ENCODE assay signal across 23 mouse cellular contexts in genomic region chr8:121088281-121088680, GRCm38 (mm10). TPM values are rescaled to one million over a fixed set of nuclear protein-coding genes. Genes with fewer than 3 reads are reported as not detected.
A peak's percentile ranks its signal among the peaks of the same experiment; 100 is the strongest.
DNase-seq lines count a peak whose midpoint lies in the region; ATAC-seq and TF ChIP-seq lines count a peak whose summit lies in the region.
"Had no signal": no experiment of that assay in that cellular context is flagged by ENCODE, and none has a peak within 500 bp of the region (broad histone marks: within the 10 kb centered on the region; RNA-seq: fewer than 3 reads in every experiment).

No protein-coding gene starts in this region.

- DNase-seq in embryo, embryonic 10.5 days (ENCODE audit: low spot score), result peak; percentile 44
- DNase-seq in embryo, embryonic 10 days (ENCODE audit: low spot score), result no peak
- DNase-seq in lung, embryonic 14.5 days, result no peak
- no peak for DNase-seq in lung, postnatal 36 days
- DNase-seq in liver, embryonic 13.5 days, result no peak
- DNase-seq in gastrocnemius, adult 8-10 months (ENCODE audit: low spot score in 2 of 2), result no peak
- no peak for DNase-seq in urinary bladder, postnatal 4 days (ENCODE audit: low spot score in 2 of 2)
- DNase-seq: cerebellum, adult 9-10 months; embryo, embryonic 11 days; heart, adult 18-20 months; heart, postnatal 10 days; kidney, adult 8-10 months; kidney, postnatal 25 days; layer of hippocampus, adult 9-11 months; right cerebral cortex, postnatal 25 days had no signal

- peaks cover 75% of the 10 kb centered on the region for H3K27me3 ChIP-seq in lung, embryonic 14.5 days (ENCODE audit: insufficient read depth, low read length)
- H3K27me3 ChIP-seq in embryonic facial prominence, embryonic 12.5 days, result peaks cover 84% of the 10 kb centered on the region
- peaks cover 98% of the 10 kb centered on the region for H3K27me3 ChIP-seq in liver, embryonic 13.5 days

- peak overlapping the region; percentile 76 for H3K4me3 ChIP-seq in lung, embryonic 14.5 days (ENCODE audit: low read depth, low read length)
- H3K4me3 ChIP-seq in embryonic facial prominence, embryonic 12.5 days, result peak overlapping the region; percentile 29
- 0 out of 2 replicates have a peak overlapping the region, but pooled peaks have one; percentile 1 for H3K4me3 ChIP-seq in liver, embryonic 13.5 days (replicated peaks)
- H3K4me3 ChIP-seq: forebrain, embryonic 15.5 days; hindbrain, embryonic 15.5 days had no signal

- no peak for ATAC-seq in lung, embryonic 14.5 days (ENCODE audit: insufficient read depth)
- no peak for ATAC-seq in embryonic facial prominence, embryonic 12.5 days (ENCODE audit: insufficient number of reproducible peaks, insufficient read depth, low FRiP score, low TSS enrichment)
- ATAC-seq in liver, embryonic 13.5 days (ENCODE audit: low read depth), result no peak
- ATAC-seq: CD4-positive, CD25-positive, alpha-beta regulatory T cell, adult 4 months; forebrain, embryonic 15.5 days; midbrain, embryonic 16.5 days had no signal

- H3K36me3 ChIP-seq in lung, embryonic 14.5 days (ENCODE audit: insufficient read depth), result peaks cover 44% of the 10 kb centered on the region
- H3K36me3 ChIP-seq in embryonic facial prominence, embryonic 12.5 days, result no peaks in the 10 kb centered on the region
- H3K36me3 ChIP-seq in liver, embryonic 13.5 days, result no peaks in the 10 kb centered on the region
- H3K36me3 ChIP-seq: forebrain, embryonic 15.5 days; G1E; hindbrain, embryonic 15.5 days had no signal

- peak overlapping the region; percentile 84 for H3K4me2 ChIP-seq in lung, embryonic 14.5 days
- H3K4me2 ChIP-seq in embryonic facial prominence, embryonic 12.5 days (replicated peaks), result peak overlapping the region; percentile 42
- H3K4me2 ChIP-seq in liver, embryonic 13.5 days, result no peak overlapping the region
- H3K4me2 ChIP-seq: forebrain, embryonic 15.5 days; hindbrain, embryonic 15.5 days had no signal

- H3K9me3 ChIP-seq in lung, embryonic 14.5 days (ENCODE audit: low read depth, low read length), result no peaks in the 10 kb centered on the region
- H3K9me3 ChIP-seq in embryonic facial prominence, embryonic 12.5 days, result no peaks in the 10 kb centered on the region
- H3K9me3 ChIP-seq in liver, embryonic 13.5 days (replicated peaks), result no peaks in the 10 kb centered on the region
- H3K9me3 ChIP-seq: forebrain, embryonic 15.5 days; hindbrain, embryonic 15.5 days had no signal

- H3K9ac ChIP-seq in lung, embryonic 14.5 days, result peak overlapping the region; percentile 87
- no peak overlapping the region for H3K9ac ChIP-seq in embryonic facial prominence, embryonic 12.5 days
- no peak overlapping the region for H3K9ac ChIP-seq in liver, embryonic 13.5 days
- H3K9ac ChIP-seq: forebrain, embryonic 15.5 days; hindbrain, embryonic 15.5 days had no signal

- TF ChIP-seq CTCF in lung, embryonic 14.5 days (IDR thresholded peaks at IDR 0.05; ENCODE audit: low read depth), result no peak

- peaks cover 8% of the 10 kb centered on the region for H3K4me1 ChIP-seq in lung, embryonic 14.5 days (ENCODE audit: insufficient read depth)
- H3K4me1 ChIP-seq in embryonic facial prominence, embryonic 12.5 days, result peaks cover 22% of the 10 kb centered on the region
- peaks cover 6% of the 10 kb centered on the region; the same call in 1 of the 2 replicates for H3K4me1 ChIP-seq in liver, embryonic 13.5 days (replicated peaks)

- WGBS in lung, embryonic 14.5 days, result 5% methylated on average over 8 of the region's 8 CpGs
- 4% methylated on average over 8 of the region's 8 CpGs for WGBS in embryonic facial prominence, embryonic 12.5 days
- 22% methylated on average over 8 of the region's 8 CpGs for WGBS in liver, embryonic 13.5 days (ENCODE audit: insufficient replicate concordance)

- peak overlapping the region; percentile 55; the same call in 1 of the 2 replicates for H3K27ac ChIP-seq in lung, embryonic 14.5 days (ENCODE audit: low read depth)
- no peak overlapping the region for H3K27ac ChIP-seq in embryonic facial prominence, embryonic 12.5 days
- H3K27ac ChIP-seq in liver, embryonic 13.5 days, result no peak overlapping the region
- H3K27ac ChIP-seq: forebrain, embryonic 15.5 days; hindbrain, embryonic 15.5 days had no signal

RNA-seq across cellular contexts. Expression of gene Foxf1, which starts 4.1 kb away (rescaled TPM):
- 167 and 180 TPM in 2 replicates for polyA plus RNA-seq in lung, embryonic 14.5 days (2014; fragmentation: Nextera tagmentation; extraction: Ambion mirVana)
- polyA plus RNA-seq in embryonic facial prominence, embryonic 12.5 days (2016; fragmentation: Nextera tagmentation; extraction: Ambion mirVana), result 35.0 and 35.9 TPM in 2 replicates
- polyA plus RNA-seq in liver, embryonic 13.5 days (2015; fragmentation: Nextera tagmentation; extraction: Ambion mirVana), result 5.6 and 5.9 TPM in 2 replicates
- under 1 TPM in 1 of 4 experiments, not detected in 3; 0.10 TPM for total RNA-seq in gastrocnemius, adult 8-10 months (2022)
- total RNA-seq: megakaryocyte, adult 5-6 weeks had no signal
- polyA plus RNA-seq: G1E had no signal

RNA-seq across cellular contexts. Expression of gene Mthfsd, which starts 19.9 kb away (rescaled TPM):
- polyA plus RNA-seq in lung, embryonic 14.5 days (2014; fragmentation: Nextera tagmentation; extraction: Ambion mirVana), result 57.6 and 63.1 TPM in 2 replicates
- 66.9 and 75.0 TPM in 2 replicates for polyA plus RNA-seq in embryonic facial prominence, embryonic 12.5 days (2016; fragmentation: Nextera tagmentation; extraction: Ambion mirVana)
- 25.6 and 26.9 TPM in 2 replicates for polyA plus RNA-seq in liver, embryonic 13.5 days (2015; fragmentation: Nextera tagmentation; extraction: Ambion mirVana)
- 10 to 100 TPM; 11.8 to 14.2 (median 13.2) TPM for total RNA-seq in gastrocnemius, adult 8-10 months (2022)

RNA-seq across cellular contexts. Expression of gene Foxc2, which starts 27.7 kb away (rescaled TPM):
- polyA plus RNA-seq in lung, embryonic 14.5 days (2014; fragmentation: Nextera tagmentation; extraction: Ambion mirVana), result 1.1 and 1.9 TPM in 2 replicates
- 26.8 and 29.8 TPM in 2 replicates for polyA plus RNA-seq in embryonic facial prominence, embryonic 12.5 days (2016; fragmentation: Nextera tagmentation; extraction: Ambion mirVana)
- polyA plus RNA-seq in liver, embryonic 13.5 days (2015; fragmentation: Nextera tagmentation; extraction: Ambion mirVana), result 0.14 and 0.22 TPM in 2 replicates
- total RNA-seq in gastrocnemius, adult 8-10 months (2022), result under 1 TPM in 3 of 4 experiments, not detected in 1; 0.10 to 0.16 (median 0.16) TPM
- total RNA-seq: G1E; liver, adult 2 months; megakaryocyte, adult 5-6 weeks had no signal
- polyA plus RNA-seq: CD4-positive, CD25-positive, alpha-beta regulatory T cell, adult 4 months had no signal

RNA-seq across cellular contexts. Expression of gene Foxl1, which starts 39.5 kb away (rescaled TPM):
- 6.8 and 7.9 TPM in 2 replicates for polyA plus RNA-seq in lung, embryonic 14.5 days (2014; fragmentation: Nextera tagmentation; extraction: Ambion mirVana)
- polyA plus RNA-seq in embryonic facial prominence, embryonic 12.5 days (2016; fragmentation: Nextera tagmentation; extraction: Ambion mirVana), result 4.6 and 5.2 TPM in 2 replicates
- polyA plus RNA-seq in liver, embryonic 13.5 days (2015; fragmentation: Nextera tagmentation; extraction: Ambion mirVana), result 0.13 and 0.14 TPM in 2 replicates
- total RNA-seq in gastrocnemius, adult 8-10 months (2022), result under 1 TPM in 1 of 4 experiments, not detected in 3; 0.13 TPM
- total RNA-seq: G1E; liver, adult 2 months; megakaryocyte, adult 5-6 weeks had no signal
- polyA plus RNA-seq: CD4-positive, CD25-positive, alpha-beta regulatory T cell, adult 4 months; G1E; liver, adult 2 months had no signal

Comparison
In these comparisons a context has a peak if more than half of its experiments do, and no peak if none do; other contexts are left out.
1. H3K4me3 ChIP-seq: peak in every context shown above with its lines; median percentile 76 in lung, embryonic 14.5 days; 29 in embryonic facial prominence, embryonic 12.5 days; 1 in liver, embryonic 13.5 days.